Mouse (Mus musculus) kidney, adult 2 months (tissue): ENCODE measurements around the gene Rgs12.

Source experiments
- CTCF ChIP-seq: fragments of 200-500 bp; conservative IDR thresholded peaks from 2 replicates; pipeline ENCODE4 v1.5.1; 2011; ENCODE audit warnings: low read depth, mild to moderate bottlenecking, control low read depth, low read length, moderate library complexity, mixed read lengths; ENCODE audit not compliant: insufficient read depth, insufficient read length
- POLR2A ChIP-seq: fragments of 200-500 bp; IDR thresholded peaks from one replicate; pipeline ENCODE4 v1.6.1; 2011; ENCODE audit warnings: low read depth, low read length, control low read depth

- no peak for TF ChIP-seq POLR2A
- TF ChIP-seq CTCF: no peak
Measured at GRCm38 (mm10) chr5:35035141-35035540, 85.9 kb downstream of the Rgs12 start.
